Mouse (Mus musculus) embryo, embryonic 10.5 days (tissue): ENCODE results near the gene Tas1r1.

ENCODE experiments used
- DNase-seq: peaks from one replicate; pipeline ENCODE4 v3.0.0-alpha.2; 2015; ENCODE audit warnings: low spot score

Gene Tas1r1

GRCm38 (mm10) chr4:152038225-152038984 is at the start of gene Tas1r1:
Gene Tas1r1 (minus strand): TSS chr4:152038568.
- no peak for DNase-seq

GRCm38 (mm10) chr4:152088133-152088532 is 49.8 kb upstream of the Tas1r1 start:
- DNase-seq, result no peak

GRCm38 (mm10) chr4:152087211-152088081 is 49.1 kb upstream of the Tas1r1 start:
- no peak for DNase-seq

GRCm38 (mm10) chr4:152086505-152087210 is 48.3 kb upstream of the Tas1r1 start:
- DNase-seq, result no peak

GRCm38 (mm10) chr4:152084616-152085015 is 46.2 kb upstream of the Tas1r1 start:
- DNase-seq, result no peak

- DNase-seq, result no peak
Observed at GRCm38 (mm10) chr4:152083611-152084220, 45.3 kb upstream of the Tas1r1 start.

GRCm38 (mm10) chr4:152079931-152080330 is 41.6 kb upstream of the Tas1r1 start:
- DNase-seq, result no peak

GRCm38 (mm10) chr4:152079261-152079660 is 40.9 kb upstream of the Tas1r1 start:
- no peak for DNase-seq

- no peak for DNase-seq
Observed at GRCm38 (mm10) chr4:152078105-152078530, 39.8 kb upstream of the Tas1r1 start.

GRCm38 (mm10) chr4:152077191-152077590 is 38.8 kb upstream of the Tas1r1 start:
- no peak for DNase-seq

GRCm38 (mm10) chr4:152074548-152074947 is 36.2 kb upstream of the Tas1r1 start:
- DNase-seq, result no peak

GRCm38 (mm10) chr4:152073715-152074114 is 35.3 kb upstream of the Tas1r1 start:
- DNase-seq, result no peak

GRCm38 (mm10) chr4:152072655-152073054 is 34.3 kb upstream of the Tas1r1 start:
- DNase-seq, result no peak

- peak; percentile 32 for DNase-seq
Observed at GRCm38 (mm10) chr4:152072121-152072601, 33.8 kb upstream of the Tas1r1 start, which contains the start of gene Plekhg5. Gene Plekhg5 (plus strand): TSS chr4:152072498.

GRCm38 (mm10) chr4:152070494-152071396 is 32.4 kb upstream of the Tas1r1 start:
- DNase-seq, result no peak

GRCm38 (mm10) chr4:152069245-152069644 is 30.9 kb upstream of the Tas1r1 start:
- no peak for DNase-seq

GRCm38 (mm10) chr4:152068166-152068724 is 29.9 kb upstream of the Tas1r1 start:
- no peak for DNase-seq

GRCm38 (mm10) chr4:152067280-152067679 is 28.9 kb upstream of the Tas1r1 start:
- no peak for DNase-seq

- no peak for DNase-seq
Observed at GRCm38 (mm10) chr4:152062390-152063110, 24.2 kb upstream of the Tas1r1 start.

GRCm38 (mm10) chr4:152044609-152045008 is 6.2 kb upstream of the Tas1r1 start:
- no peak for DNase-seq
